Mouse (Mus musculus) liver, embryonic 11.5 days (tissue): ENCODE measurements around the gene Tc2n. TPM values are rescaled to one million over a fixed set of nuclear protein-coding genes. Genes with fewer than 3 reads are reported as not detected.
"Not testable (repeated sequence)": the region's sequence is repeated elsewhere in the genome, so short reads cannot be mapped to it uniquely, and the experiment has no call there.

ENCODE experiments used
- ATAC-seq: fragments of 200-750 bp; cut with Nextera tagmentation; replicated peaks from 2 replicates; pipeline ENCODE4 v1.8.0; 2017; ENCODE audit warnings: moderate number of reproducible peaks, mild to moderate bottlenecking, moderate TSS enrichment, moderate library complexity; ENCODE audit not compliant: low FRiP score
- DNase-seq: peaks from one replicate; pipeline ENCODE4 v3.0.0-alpha.2; 2017; ENCODE audit warnings: low spot score
- H3K27ac ChIP-seq: fragments of 300-500 bp; sonication (generic); 2 replicates; pipeline ENCODE4 v1.5.1; 2014; ENCODE audit warnings: mild to moderate bottlenecking, low read depth, low read length, control low read depth
- H3K27me3 ChIP-seq: fragments of 300-500 bp; sonication (generic); replicated peaks from 2 replicates; pipeline ENCODE4 v1.6.1; 2014; ENCODE audit warnings: low read length, mixed read lengths; ENCODE audit not compliant: control insufficient read depth, insufficient read depth
- H3K36me3 ChIP-seq: fragments of 300-500 bp; sonication (generic); 2 replicates; pipeline ENCODE4 v1.6.1; 2014; ENCODE audit warnings: mild to moderate bottlenecking, low read length, moderate library complexity, mixed read lengths; ENCODE audit not compliant: control insufficient read depth, insufficient read depth
- H3K4me1 ChIP-seq: fragments of 300-500 bp; sonication (generic); replicated peaks from 2 replicates; pipeline ENCODE4 v1.6.1; 2014; ENCODE audit warnings: low read length, mixed read lengths; ENCODE audit not compliant: control insufficient read depth, insufficient read depth
- H3K4me2 ChIP-seq: fragments of 300-500 bp; sonication (generic); 2 replicates; pipeline ENCODE4 v1.6.1; 2014; ENCODE audit warnings: mild to moderate bottlenecking, control low read depth, moderate library complexity
- H3K4me3 ChIP-seq: fragments of 300-500 bp; sonication (generic); 2 replicates; pipeline ENCODE4 v1.5.1; 2014; ENCODE audit warnings: low read depth, low read length, control low read depth
- H3K9ac ChIP-seq: fragments of 300-500 bp; sonication (generic); 2 replicates; pipeline ENCODE4 v1.6.1; 2014; ENCODE audit warnings: low read depth, low read length, control low read depth
- H3K9me3 ChIP-seq: fragments of 300-500 bp; sonication (generic); 2 replicates; pipeline ENCODE4 v1.6.1; 2016; ENCODE audit warnings: low read length, inconsistent platforms, mixed read lengths; ENCODE audit not compliant: control insufficient read depth
- polyA plus RNA-seq: library from polyadenylated mRNA; unstranded; fragments of >200 nt; fragmentation: Nextera tagmentation; extraction: Ambion mirVana; gene quantifications from 2 replicates; pipeline ENCODE4 v1.2.1, GENCODE M21; 2014

Gene Tc2n
- polyA plus RNA-seq, 1 experiment from 2014 or later, result 0.11 TPM

DNA sequence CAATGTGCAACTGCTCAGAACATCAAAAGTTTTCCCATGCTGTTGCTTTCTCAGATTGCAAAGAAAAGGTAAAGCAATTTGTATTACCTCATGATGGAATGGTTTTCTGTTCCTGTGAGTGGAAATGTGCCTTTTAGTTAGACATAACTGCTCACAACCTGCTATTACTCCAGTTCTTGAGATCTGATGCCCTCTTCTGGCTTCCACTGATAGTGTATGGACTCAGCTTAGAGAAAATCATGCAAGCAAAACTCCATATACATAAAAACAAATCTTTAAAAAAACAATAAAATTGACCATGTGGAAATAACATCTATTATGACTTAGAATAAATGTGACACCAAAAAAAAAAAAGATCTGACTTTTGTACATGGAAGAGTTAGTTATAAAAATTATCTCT is 111.7 kb downstream of the Tc2n start:
- H3K27ac ChIP-seq, H3K36me3 ChIP-seq, H3K4me3 ChIP-seq, H3K4me2 ChIP-seq, H3K9me3 ChIP-seq, H3K9ac ChIP-seq, H3K27me3 ChIP-seq, H3K4me1 ChIP-seq, ATAC-seq, DNase-seq: not testable (repeated sequence)

Other genes with a start within 250 kb of the Tc2n start
- 4.3 and 4.4 TPM in 2 replicates for gene Fbln5, start 100.5 kb upstream of the Tc2n start, polyA plus RNA-seq
- gene Trip11, start 194.7 kb upstream of the Tc2n start, polyA plus RNA-seq, result 10.4 TPM in 2 replicates
- 21.4 and 23.4 TPM in 2 replicates for gene Atxn3, start 239.7 kb upstream of the Tc2n start, polyA plus RNA-seq